Mouse (Mus musculus) stomach, postnatal 0 days (tissue): ENCODE results near the gene Spag16. TPM values are rescaled to one million over a fixed set of nuclear protein-coding genes. Genes with fewer than 3 reads are reported as not detected.

ENCODE experiments used
- ATAC-seq: fragments of 200-750 bp; cut with Nextera tagmentation; 2 replicates; pipeline ENCODE4 v1.8.0; 2017; ENCODE audit not compliant: low FRiP score, low TSS enrichment
- DNase-seq: peaks from one replicate; pipeline ENCODE4 v3.0.0-alpha.2; 2016; ENCODE audit warnings: low spot score
- H3K27ac ChIP-seq: fragments of 300-500 bp; sonication (generic); replicated peaks from 2 replicates; pipeline ENCODE4 v1.5.1; 2014; ENCODE audit warnings: mild to moderate bottlenecking, control low read depth
- H3K27me3 ChIP-seq: fragments of 300-500 bp; sonication (generic); 2 replicates; pipeline ENCODE4 v1.6.1; 2014; ENCODE audit warnings: low read length; ENCODE audit not compliant: control insufficient read depth, insufficient read depth
- H3K36me3 ChIP-seq: fragments of 300-500 bp; sonication (generic); 2 replicates; pipeline ENCODE4 v1.6.1; 2014; ENCODE audit warnings: low read length, mixed read lengths; ENCODE audit not compliant: control insufficient read depth, insufficient read depth
- H3K4me1 ChIP-seq: fragments of 300-500 bp; sonication (generic); replicated peaks from 2 replicates; pipeline ENCODE4 v1.6.1; 2014; ENCODE audit warnings: antibody characterized with exemption; ENCODE audit not compliant: control insufficient read depth, insufficient read depth
- H3K4me2 ChIP-seq: fragments of 300-500 bp; sonication (generic); replicated peaks from 2 replicates; pipeline ENCODE4 v1.6.1; 2014; ENCODE audit warnings: low read depth, mild to moderate bottlenecking, control low read depth, moderate library complexity
- H3K4me3 ChIP-seq: fragments of 300-500 bp; sonication (generic); 2 replicates; pipeline ENCODE4 v1.5.1; 2014; ENCODE audit warnings: low read depth, low read length, control low read depth
- H3K9ac ChIP-seq: fragments of 300-500 bp; sonication (generic); 2 replicates; pipeline ENCODE4 v1.6.1; 2014; ENCODE audit warnings: mild to moderate bottlenecking, low read length, control low read depth, mixed read lengths
- H3K9me3 ChIP-seq: fragments of 300-500 bp; sonication (generic); 2 replicates; pipeline ENCODE4 v1.6.1; 2016; ENCODE audit warnings: low read length; ENCODE audit not compliant: control insufficient read depth
- CTCF ChIP-seq: IDR thresholded peaks from 2 replicates; pipeline ENCODE4 v1.5.1; 2016; ENCODE audit warnings: antibody characterized with exemption, low read depth, mild to moderate bottlenecking, moderate library complexity
- EP300 ChIP-seq: optimal IDR thresholded peaks from 2 replicates; pipeline ENCODE3; 2016; ENCODE audit warnings: antibody characterized with exemption
- WGBS: fragments of 180-500 bp; shearing (Covaris S2); extraction: QIAGEN DNeasy Blood & Tissue Kit; methylation state at CpG from one replicate; pipeline ENCODE4 v1.1.7; 2014; 5-methylcytosine and 5-hydroxymethylcytosine counted together
- polyA plus RNA-seq: library from polyadenylated mRNA; unstranded; fragments of >200 nt; fragmentation: Nextera tagmentation; extraction: Ambion mirVana; gene quantifications from 2 replicates; pipeline ENCODE4 v1.2.1, GENCODE M21; 2015

The Spag16 gene
- polyA plus RNA-seq, 1 experiment from 2014 or later = 0.06 TPM

GRCm38 (mm10) chr1:69853436-69853835 lies 26.7 kb downstream of the Spag16 start:
- H3K27ac ChIP-seq = no peak overlapping the region
- WGBS = 54% methylated on average over 7 of the region's 7 CpGs

GRCm38 (mm10) chr1:69867776-69868175 lies 41.0 kb downstream of the Spag16 start:
- H3K36me3 ChIP-seq = no peaks in the 10 kb centered on the region
- DNase-seq = no peak
- no peak for TF ChIP-seq CTCF
- no peak for TF ChIP-seq EP300
- H3K4me3 ChIP-seq = no peak overlapping the region
- no peak for ATAC-seq
- no peak overlapping the region for H3K4me2 ChIP-seq
- WGBS = 85% methylated on average over 4 of the region's 4 CpGs
- H3K27ac ChIP-seq = no peak overlapping the region
- H3K27me3 ChIP-seq = no peaks in the 10 kb centered on the region
- no peaks in the 10 kb centered on the region for H3K4me1 ChIP-seq
- H3K9ac ChIP-seq = no peak overlapping the region
- H3K9me3 ChIP-seq = no peaks in the 10 kb centered on the region

More at GRCm38 (mm10) chr1:69853436-69853835, 26.7 kb downstream of the Spag16 start:
- TF ChIP-seq CTCF (no peak), EP300 (no peak)
- no peak overlapping the region for H3K4me3 ChIP-seq
- H3K9ac ChIP-seq = no peak overlapping the region
- ATAC-seq (no peak), DNase-seq (no peak)
- H3K4me1 ChIP-seq = no peaks in the 10 kb centered on the region
- H3K36me3 ChIP-seq = no peaks in the 10 kb centered on the region
- no peaks in the 10 kb centered on the region for H3K9me3 ChIP-seq
- no peaks in the 10 kb centered on the region for H3K27me3 ChIP-seq
- H3K4me2 ChIP-seq = no peak overlapping the region

GRCm38 (mm10) chr1:69956606-69957005 lies 129.8 kb downstream of the Spag16 start:
- H3K27ac ChIP-seq = no peak overlapping the region
- TF ChIP-seq EP300 = no peak
- no peak for TF ChIP-seq CTCF
- H3K4me2 ChIP-seq = no peak overlapping the region
- ATAC-seq (no peak), DNase-seq (no peak)
- WGBS = 30% methylated on average over 3 of the region's 3 CpGs
- H3K4me3 ChIP-seq = no peak overlapping the region
- no peaks in the 10 kb centered on the region for H3K27me3 ChIP-seq
- H3K9ac ChIP-seq = no peak overlapping the region
- H3K9me3 ChIP-seq = no peaks in the 10 kb centered on the region
- H3K4me1 ChIP-seq = no peaks in the 10 kb centered on the region
- H3K36me3 ChIP-seq = no peaks in the 10 kb centered on the region

- Histone ChIP-seq H3K36me3 (no peaks in the 10 kb centered on the region), H3K4me3 (no peak overlapping the region), H3K4me2 (no peak overlapping the region), H3K9ac (no peak overlapping the region), H3K4me1 (no peaks in the 10 kb centered on the region), H3K27me3 (no peaks in the 10 kb centered on the region), H3K27ac (no peak overlapping the region), H3K9me3 (no peaks in the 10 kb centered on the region)
- ATAC-seq (no peak), DNase-seq (no peak)
- TF ChIP-seq EP300 = no peak
- TF ChIP-seq CTCF = peak; percentile 40
Observed at GRCm38 (mm10) chr1:69996874-69997273, 170.1 kb downstream of the Spag16 start.

GRCm38 (mm10) chr1:70012991-70013390 lies 186.2 kb downstream of the Spag16 start:
- H3K27ac ChIP-seq = no peak overlapping the region
- no peaks in the 10 kb centered on the region for H3K27me3 ChIP-seq
- H3K4me3 ChIP-seq = no peak overlapping the region
- no peak overlapping the region for H3K9ac ChIP-seq
- no peak for ATAC-seq
- DNase-seq = no peak
- no peak overlapping the region for H3K4me2 ChIP-seq
- 77% methylated on average over 3 of the region's 3 CpGs for WGBS
- H3K4me1 ChIP-seq = no peaks in the 10 kb centered on the region
- H3K36me3 ChIP-seq = no peaks in the 10 kb centered on the region
- TF ChIP-seq EP300 (no peak), CTCF (no peak)
- H3K9me3 ChIP-seq = no peaks in the 10 kb centered on the region

GRCm38 (mm10) chr1:70037384-70037783 lies 210.6 kb downstream of the Spag16 start:
- H3K9ac ChIP-seq = no peak overlapping the region
- 82% methylated on average over 3 of the region's 3 CpGs for WGBS
- TF ChIP-seq EP300 (no peak), CTCF (no peak)
- no peaks in the 10 kb centered on the region for H3K4me1 ChIP-seq
- H3K27me3 ChIP-seq = no peaks in the 10 kb centered on the region
- H3K4me2 ChIP-seq = no peak overlapping the region
- DNase-seq (no peak), ATAC-seq (no peak)
- no peaks in the 10 kb centered on the region for H3K36me3 ChIP-seq
- H3K27ac ChIP-seq = no peak overlapping the region
- H3K9me3 ChIP-seq = no peaks in the 10 kb centered on the region
- H3K4me3 ChIP-seq = no peak overlapping the region
